Comparison of ENCODE assay signal across 9 mouse cellular contexts in genomic region chr9:79270256-79270655, GRCm38 (mm10).
DNase-seq lines count a peak whose midpoint lies in the region; TF ChIP-seq lines count a peak whose summit lies in the region.
"Had no signal": no experiment of that assay in that cellular context is flagged by ENCODE, and none has a peak within 500 bp of the region (broad histone marks: within the 10 kb centered on the region; RNA-seq: fewer than 3 reads in every experiment).

No protein-coding gene starts in this region.

- no peak for TF ChIP-seq POLR2A in lung, adult 2 months (IDR thresholded peaks at IDR 0.05; ENCODE audit: borderline replicate concordance, extremely low read depth, low read depth, low read length)

- TF ChIP-seq CTCF in lung, adult 2 months (IDR thresholded peaks at IDR 0.05; ENCODE audit: insufficient read depth, low read length): no peak

- 46% methylated on average over 2 of the region's 2 CpGs for WGBS in lung, adult 2 months

- DNase-seq in gastrocnemius, adult 18-20 months (ENCODE audit: low spot score): peak; percentile 5
- DNase-seq in gastrocnemius, postnatal 36 days: no peak
- peak; percentile 55 for DNase-seq in lung, postnatal 10 days
- no peak for DNase-seq in lung, adult 2 months
- peak; percentile 69 to 79 for DNase-seq in cerebellum, postnatal 25 days
- peak; percentile 0 for DNase-seq in lung, postnatal 25 days (ENCODE audit: low spot score)
- DNase-seq in urinary bladder, adult 18-20 months (ENCODE audit: low spot score in 2 of 2): no peak
- no peak for DNase-seq in testis, postnatal 14 days (ENCODE audit: low spot score)

- intact Hi-C loops in gastrocnemius, postnatal 36 days (cut with DNase I): no loop called here

- H3K4me1 ChIP-seq in lung, adult 2 months (ENCODE audit: control insufficient read depth, insufficient read depth, low read length): no peaks in the 10 kb centered on the region

- H3K4me3 ChIP-seq in lung, adult 2 months (replicated peaks; ENCODE audit: extremely low read depth, low read depth, low read length): no peak overlapping the region
- H3K4me3 ChIP-seq: heart, embryonic 13.5 days had no signal

Comparison
In these comparisons a context has a peak if more than half of its experiments do, and no peak if none do; other contexts are left out.
1. DNase-seq: peak in gastrocnemius, adult 18-20 months (single experiment), lung, postnatal 10 days (single experiment), cerebellum, postnatal 25 days (2 of 2) and lung, postnatal 25 days (single experiment); none in gastrocnemius, postnatal 36 days (0 of 2), lung, adult 2 months (single experiment), urinary bladder, adult 18-20 months (0 of 2) and testis, postnatal 14 days (single experiment).